Mouse (Mus musculus): Measurements from ENCODE around the gene Sgms1.

DNA sequence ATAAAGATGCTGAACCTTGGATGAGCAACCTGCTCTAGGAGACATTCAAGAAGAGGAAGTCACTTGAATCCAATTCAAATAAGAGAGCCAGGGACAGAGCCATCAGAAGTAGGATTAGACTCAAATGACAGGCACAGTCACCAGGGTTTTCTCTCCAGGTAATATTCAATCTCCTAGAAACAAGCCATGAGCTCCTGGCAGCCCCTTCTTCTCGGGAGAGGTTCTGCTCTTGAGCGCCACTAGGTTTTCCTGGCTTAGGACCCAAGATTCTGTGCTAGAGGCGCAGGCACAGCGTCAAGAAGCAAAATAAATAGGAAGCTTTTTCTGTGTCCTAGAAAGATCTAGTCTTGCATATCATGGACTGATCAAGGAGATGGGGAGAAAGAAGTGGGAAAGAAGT lies 76.2 kb downstream of the Sgms1 start:
- TF ChIP-seq POLR2A (IDR thresholded peaks at IDR 0.05; ENCODE audit: insufficient read depth, low read depth, low read length) (no peak), CTCF (IDR thresholded peaks at IDR 0.05) (no peak)

Measured in heart, adult 2 months (tissue).